Mouse (Mus musculus): ENCODE data around the gene Mptx2. TPM values are rescaled to one million over a fixed set of nuclear protein-coding genes. Genes with fewer than 3 reads are reported as not detected.
"Not testable (repeated sequence)": the region's sequence is repeated elsewhere in the genome, so short reads cannot be mapped to it uniquely, and the experiment has no call there.

Mptx2 gene
- polyA plus RNA-seq, 1 experiment = 79.5 TPM

GRCm38 (mm10) chr1:173317925-173318477 is 40.4 kb upstream of the Mptx2 start:
- TF ChIP-seq CTCF (IDR thresholded peaks at IDR 0.05; ENCODE audit: extremely low read depth, insufficient read length, insufficient replicate concordance, low read depth, low read length) (no peak), POLR2A (IDR thresholded peaks at IDR 0.05; ENCODE audit: low read depth, low read length) (no peak)

GRCm38 (mm10) chr1:173315725-173316124 is 38.1 kb upstream of the Mptx2 start:
- no peak overlapping the region for H3K4me3 ChIP-seq (ENCODE audit: low read depth, low read length)
- H3K27me3 ChIP-seq (ENCODE audit: control insufficient read depth, insufficient read depth, low read length) = no peaks in the 10 kb centered on the region
- H3K27ac ChIP-seq (ENCODE audit: insufficient read depth, low read depth, low read length) = no peak overlapping the region
- 80% methylated on average over 3 of the region's 3 CpGs for WGBS
- no peaks in the 10 kb centered on the region for H3K4me1 ChIP-seq (ENCODE audit: control insufficient read depth, insufficient read depth, insufficient read length, low read length)
- no peak for TF ChIP-seq CTCF (IDR thresholded peaks at IDR 0.05; ENCODE audit: extremely low read depth, insufficient read length, insufficient replicate concordance, low read depth, low read length)
- no peak for TF ChIP-seq POLR2A (IDR thresholded peaks at IDR 0.05; ENCODE audit: low read depth, low read length)
- no peaks in the 10 kb centered on the region for H3K36me3 ChIP-seq (ENCODE audit: control insufficient read depth, insufficient read depth, low read length)

More at GRCm38 (mm10) chr1:173317925-173318477, 40.4 kb upstream of the Mptx2 start:
- Histone ChIP-seq H3K4me1 (ENCODE audit: control insufficient read depth, insufficient read depth, insufficient read length, low read length) (no peaks in the 10 kb centered on the region), H3K4me3 (ENCODE audit: low read depth, low read length) (no peak overlapping the region), H3K27me3 (ENCODE audit: control insufficient read depth, insufficient read depth, low read length) (no peaks in the 10 kb centered on the region), H3K36me3 (ENCODE audit: control insufficient read depth, insufficient read depth, low read length) (no peaks in the 10 kb centered on the region), H3K27ac (ENCODE audit: insufficient read depth, low read depth, low read length) (no peak overlapping the region)
- WGBS = 78% methylated on average over 2 of the region's 2 CpGs

GRCm38 (mm10) chr1:173313535-173314050 is 36.0 kb upstream of the Mptx2 start:
- H3K27ac ChIP-seq (ENCODE audit: insufficient read depth, low read depth, low read length); H3K27me3 ChIP-seq (ENCODE audit: control insufficient read depth, insufficient read depth, low read length): not testable (repeated sequence)
- WGBS = 68% methylated on average over 7 of the region's 7 CpGs

GRCm38 (mm10) chr1:173302795-173303194 is 25.2 kb upstream of the Mptx2 start:
- 51% methylated on average over 3 of the region's 3 CpGs for WGBS
- not testable (repeated sequence) for H3K4me3 ChIP-seq (ENCODE audit: low read depth, low read length); H3K4me1 ChIP-seq (ENCODE audit: control insufficient read depth, insufficient read depth, insufficient read length, low read length); H3K27ac ChIP-seq (ENCODE audit: insufficient read depth, low read depth, low read length); H3K27me3 ChIP-seq (ENCODE audit: control insufficient read depth, insufficient read depth, low read length); H3K36me3 ChIP-seq (ENCODE audit: control insufficient read depth, insufficient read depth, low read length)

More at GRCm38 (mm10) chr1:173313535-173314050, 36.0 kb upstream of the Mptx2 start:
- not testable (repeated sequence) for H3K36me3 ChIP-seq (ENCODE audit: control insufficient read depth, insufficient read depth, low read length); H3K4me3 ChIP-seq (ENCODE audit: low read depth, low read length); H3K4me1 ChIP-seq (ENCODE audit: control insufficient read depth, insufficient read depth, insufficient read length, low read length)

GRCm38 (mm10) chr1:173265701-173266100 is 11.9 kb downstream of the Mptx2 start, which contains the start of gene Olfr418:
Olfr418 (plus strand) TSS chr1:173266001.
- TF ChIP-seq CTCF (IDR thresholded peaks at IDR 0.05; ENCODE audit: extremely low read depth, insufficient read length, insufficient replicate concordance, low read depth, low read length) (no peak), POLR2A (IDR thresholded peaks at IDR 0.05; ENCODE audit: low read depth, low read length) (no peak)
- Histone ChIP-seq H3K36me3 (ENCODE audit: control insufficient read depth, insufficient read depth, low read length) (no peaks in the 10 kb centered on the region), H3K27me3 (ENCODE audit: control insufficient read depth, insufficient read depth, low read length) (no peaks in the 10 kb centered on the region), H3K27ac (ENCODE audit: insufficient read depth, low read depth, low read length) (no peak within 1 kb of the TSS), H3K4me3 (ENCODE audit: low read depth, low read length) (no peak within 1 kb of the TSS), H3K4me1 (ENCODE audit: control insufficient read depth, insufficient read depth, insufficient read length, low read length) (no peaks in the 10 kb centered on the region)

GRCm38 (mm10) chr1:173249888-173250287 is 27.7 kb downstream of the Mptx2 start:
- no peak for TF ChIP-seq POLR2A (IDR thresholded peaks at IDR 0.05; ENCODE audit: low read depth, low read length)
- TF ChIP-seq CTCF (IDR thresholded peaks at IDR 0.05; ENCODE audit: extremely low read depth, insufficient read length, insufficient replicate concordance, low read depth, low read length) = no peak
- H3K27me3 ChIP-seq (ENCODE audit: control insufficient read depth, insufficient read depth, low read length) = no peaks in the 10 kb centered on the region

GRCm38 (mm10) chr1:173237004-173237403 is 40.6 kb downstream of the Mptx2 start:
- H3K27me3 ChIP-seq (ENCODE audit: control insufficient read depth, insufficient read depth, low read length); H3K4me1 ChIP-seq (ENCODE audit: control insufficient read depth, insufficient read depth, insufficient read length, low read length); H3K27ac ChIP-seq (ENCODE audit: insufficient read depth, low read depth, low read length); H3K36me3 ChIP-seq (ENCODE audit: control insufficient read depth, insufficient read depth, low read length); H3K4me3 ChIP-seq (ENCODE audit: low read depth, low read length): not testable (repeated sequence)
- 85% methylated on average over 1 of the region's 1 CpGs for WGBS

More at GRCm38 (mm10) chr1:173249888-173250287, 27.7 kb downstream of the Mptx2 start:
- Histone ChIP-seq H3K4me1 (ENCODE audit: control insufficient read depth, insufficient read depth, insufficient read length, low read length) (no peaks in the 10 kb centered on the region), H3K36me3 (ENCODE audit: control insufficient read depth, insufficient read depth, low read length) (no peaks in the 10 kb centered on the region), H3K27ac (ENCODE audit: insufficient read depth, low read depth, low read length) (no peak overlapping the region), H3K4me3 (ENCODE audit: low read depth, low read length) (no peak overlapping the region)
- 40% methylated on average over 3 of the region's 3 CpGs for WGBS

GRCm38 (mm10) chr1:173227081-173227480 is 50.5 kb downstream of the Mptx2 start, which contains the start of gene Fcer1a:
Fcer1a (minus strand) TSS chr1:173227214.
- H3K4me3 ChIP-seq (ENCODE audit: low read depth, low read length) = no peak within 1 kb of the TSS
- 51% methylated on average over 2 of the region's 2 CpGs for WGBS
- TF ChIP-seq CTCF (IDR thresholded peaks at IDR 0.05; ENCODE audit: extremely low read depth, insufficient read length, insufficient replicate concordance, low read depth, low read length) (no peak), POLR2A (IDR thresholded peaks at IDR 0.05; ENCODE audit: low read depth, low read length) (no peak)
- no peak within 1 kb of the TSS for H3K27ac ChIP-seq (ENCODE audit: insufficient read depth, low read depth, low read length)
- H3K27me3 ChIP-seq (ENCODE audit: control insufficient read depth, insufficient read depth, low read length) = no peaks in the 10 kb centered on the region
- H3K36me3 ChIP-seq (ENCODE audit: control insufficient read depth, insufficient read depth, low read length) = no peaks in the 10 kb centered on the region
- H3K4me1 ChIP-seq (ENCODE audit: control insufficient read depth, insufficient read depth, insufficient read length, low read length) = no peaks in the 10 kb centered on the region

Other genes with a start within 250 kb of the Mptx2 start
- gene Olfr1408, start 140.4 kb downstream of the Mptx2 start, polyA plus RNA-seq (2012; rRNA removed) = not detected in 2 replicates
- gene Olfr1406, start 87.1 kb downstream of the Mptx2 start, polyA plus RNA-seq (2012; rRNA removed) = not detected in 2 replicates
- gene Olfr218, start 80.0 kb downstream of the Mptx2 start, polyA plus RNA-seq (2012; rRNA removed) = not detected in 2 replicates
- not detected in 2 replicates for gene Olfr1404, start 65.4 kb downstream of the Mptx2 start, polyA plus RNA-seq (2012; rRNA removed)
- not detected in 2 replicates for gene Fcer1a, start 50.6 kb downstream of the Mptx2 start, polyA plus RNA-seq (2012; rRNA removed)
- not detected in 2 replicates for gene Olfr418, start 11.8 kb downstream of the Mptx2 start, polyA plus RNA-seq (2012; rRNA removed)
- 7.9 and 11.1 TPM in 2 replicates for gene Ackr1, start 56.0 kb upstream of the Mptx2 start, polyA plus RNA-seq (2012; rRNA removed)
- gene Aim2, start 73.1 kb upstream of the Mptx2 start, polyA plus RNA-seq (2012; rRNA removed) = 1.4 and 1.5 TPM in 2 replicates
- gene Cadm3, start 89.9 kb upstream of the Mptx2 start, polyA plus RNA-seq (2012; rRNA removed) = 3.8 and 4.9 TPM in 2 replicates
- gene Ifi206, start 213.3 kb upstream of the Mptx2 start, polyA plus RNA-seq (2012; rRNA removed) = 0.52 and 1.2 TPM in 2 replicates